Mouse (Mus musculus) thymus, adult 2 months (tissue): Measurements from ENCODE around the gene Ssb. TPM values are rescaled to one million over a fixed set of nuclear protein-coding genes. Genes with fewer than 3 reads are reported as not detected.

Source experiments
- DNase-seq: peaks from one replicate; pipeline ENCODE4 v3.0.0; 2021
- H3K27ac ChIP-seq: fragments of 200-500 bp; 2 replicates; pipeline ENCODE4 v1.5.1; 2012; ENCODE audit warnings: low read length, control low read depth; ENCODE audit not compliant: control insufficient read depth, insufficient read depth
- H3K27me3 ChIP-seq: fragments of 200-500 bp; 2 replicates; pipeline ENCODE4 v1.6.1; 2012; ENCODE audit warnings: mild to moderate bottlenecking, low read length, moderate library complexity, mixed read lengths; ENCODE audit not compliant: control insufficient read depth, insufficient read depth
- H3K36me3 ChIP-seq: fragments of 200-500 bp; 2 replicates; pipeline ENCODE4 v1.6.1; 2012; ENCODE audit warnings: mild to moderate bottlenecking, low read length, moderate library complexity; ENCODE audit not compliant: control insufficient read depth, insufficient read depth
- H3K4me1 ChIP-seq: fragments of 200-500 bp; replicated peaks from 2 replicates; pipeline ENCODE4 v1.6.1; 2012; ENCODE audit warnings: low read length; ENCODE audit not compliant: control insufficient read depth, insufficient read depth
- H3K4me3 ChIP-seq: fragments of 200-500 bp; 2 replicates; pipeline ENCODE4 v1.5.1; 2012; ENCODE audit warnings: mild to moderate bottlenecking, low read length, control low read depth, moderate library complexity; ENCODE audit not compliant: control insufficient read depth, insufficient read depth
- CTCF ChIP-seq: fragments of 200-500 bp; IDR thresholded peaks from 2 replicates; pipeline ENCODE4 v1.5.1; 2012; ENCODE audit warnings: mild to moderate bottlenecking, control low read depth, low read length, moderate library complexity, borderline replicate concordance; ENCODE audit not compliant: control insufficient read depth, poor library complexity, insufficient read depth; ENCODE audit errors: extremely low read depth
- POLR2A ChIP-seq: fragments of 200-500 bp; IDR thresholded peaks from 2 replicates; pipeline ENCODE4 v1.6.1; 2012; ENCODE audit warnings: mild to moderate bottlenecking, low read length, control low read depth, moderate library complexity; ENCODE audit not compliant: control insufficient read depth, poor library complexity, insufficient read depth; ENCODE audit errors: extremely low read depth
- WGBS: fragments of 180-500 bp; shearing (Covaris S2); methylation state at CpG from one replicate; pipeline ENCODE4 v1.1.7; 2018; 5-methylcytosine and 5-hydroxymethylcytosine counted together
- polyA plus RNA-seq: library from polyadenylated mRNA; depleted of rRNA; stranded (reverse); fragments of >200 nt; gene quantifications from 2 replicates; pipeline ENCODE4 v1.2.3, GENCODE M21; 2012

Gene Ssb
- polyA plus RNA-seq, 1 experiment, result 6.9 TPM

DNA sequence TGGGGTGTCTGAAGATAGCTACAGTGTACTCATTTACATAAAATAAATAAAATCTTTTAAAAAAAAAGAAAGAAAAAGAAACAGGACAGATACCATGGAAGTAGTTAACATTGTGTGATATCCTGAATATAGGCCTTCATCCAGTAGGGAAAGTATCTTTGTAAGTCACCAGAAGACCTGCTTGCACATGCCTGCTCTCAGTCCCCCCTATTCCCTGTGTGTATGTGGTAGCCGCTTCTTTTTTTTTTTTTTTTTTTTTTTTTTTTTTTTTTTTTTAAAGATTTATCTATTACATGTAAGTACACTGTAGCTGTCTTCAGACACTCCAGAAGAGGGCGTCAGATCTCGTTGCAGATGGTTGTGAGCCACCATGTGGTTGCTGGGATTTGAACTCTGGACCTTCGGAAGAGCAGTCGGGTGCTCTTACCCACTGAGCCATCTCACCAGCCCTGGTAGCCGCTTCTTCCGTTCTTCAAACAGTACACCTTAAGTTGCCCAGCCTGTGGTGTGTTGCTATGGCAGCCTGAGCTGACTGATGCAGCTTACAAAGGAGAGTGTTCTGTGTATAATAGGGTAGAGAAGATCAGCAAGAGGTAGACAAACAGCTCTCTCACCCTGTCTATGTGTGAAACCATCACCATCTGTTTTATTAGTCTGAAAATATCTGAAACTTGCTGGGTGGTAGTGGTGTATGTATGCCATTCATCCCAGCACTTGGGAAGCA is 24.0 kb upstream of the Ssb start:
- no peak overlapping the region for H3K4me3 ChIP-seq
- 87% methylated on average over 7 of the region's 7 CpGs for WGBS
- no peaks in the 10 kb centered on the region for H3K27me3 ChIP-seq
- DNase-seq, result no peak
- TF ChIP-seq CTCF, result no peak
- no peak for TF ChIP-seq POLR2A
- H3K4me1 ChIP-seq, result peaks cover 4% of the 10 kb centered on the region
- H3K27ac ChIP-seq, result no peak overlapping the region
- H3K36me3 ChIP-seq, result no peaks in the 10 kb centered on the region

DNA sequence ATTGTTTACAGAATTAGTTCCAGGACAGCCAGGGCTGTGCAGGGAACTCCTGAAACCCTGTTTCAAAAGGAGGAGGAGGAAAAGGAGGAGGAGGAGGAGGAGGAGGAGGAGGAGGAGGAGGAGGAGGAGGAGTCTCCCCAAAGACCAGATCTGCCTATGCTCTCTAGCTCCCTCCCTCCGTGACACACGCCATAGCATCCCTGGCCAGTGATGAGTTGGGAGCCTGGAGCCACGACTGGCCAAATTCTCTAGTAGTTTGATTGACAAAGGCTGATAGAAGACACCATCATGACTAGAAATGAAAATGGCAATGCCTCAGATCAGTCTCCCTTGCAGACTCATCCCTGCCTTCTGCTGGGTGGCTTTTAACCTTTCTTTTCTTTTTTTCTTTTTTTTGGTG is 23.4 kb upstream of the Ssb start:
- peaks cover 4% of the 10 kb centered on the region for H3K4me1 ChIP-seq
- DNase-seq, result no peak
- H3K27me3 ChIP-seq, result no peaks in the 10 kb centered on the region
- 86% methylated on average over 3 of the region's 3 CpGs for WGBS
- TF ChIP-seq CTCF (no peak), POLR2A (no peak)
- no peak overlapping the region for H3K4me3 ChIP-seq
- no peaks in the 10 kb centered on the region for H3K36me3 ChIP-seq
- H3K27ac ChIP-seq, result no peak overlapping the region

DNA sequence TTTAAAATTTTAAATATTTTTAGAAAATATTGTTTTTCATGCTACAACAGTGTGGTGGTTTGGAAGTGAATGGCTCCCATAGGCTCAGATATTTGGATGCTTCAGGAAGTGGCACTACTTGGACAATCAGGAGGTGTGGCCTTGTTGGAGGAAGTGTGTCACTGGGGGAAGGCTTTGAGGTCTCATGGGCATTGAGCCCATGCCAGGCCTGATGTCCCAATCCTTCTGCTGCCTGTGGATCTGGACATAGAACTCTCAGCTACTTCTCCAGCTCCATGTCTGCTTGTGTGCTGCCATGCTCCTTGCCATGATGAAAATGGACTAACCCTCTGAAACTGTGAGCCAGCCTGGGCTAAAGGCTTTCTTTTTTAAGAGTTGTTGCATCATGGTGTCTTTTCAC is 22.7 kb upstream of the Ssb start:
- no peaks in the 10 kb centered on the region for H3K36me3 ChIP-seq
- H3K27me3 ChIP-seq, result no peaks in the 10 kb centered on the region
- no peak for TF ChIP-seq POLR2A
- no peak for TF ChIP-seq CTCF
- no peak for DNase-seq
- H3K4me1 ChIP-seq, result peaks cover 4% of the 10 kb centered on the region
- H3K4me3 ChIP-seq, result no peak overlapping the region
- no peak overlapping the region for H3K27ac ChIP-seq

DNA sequence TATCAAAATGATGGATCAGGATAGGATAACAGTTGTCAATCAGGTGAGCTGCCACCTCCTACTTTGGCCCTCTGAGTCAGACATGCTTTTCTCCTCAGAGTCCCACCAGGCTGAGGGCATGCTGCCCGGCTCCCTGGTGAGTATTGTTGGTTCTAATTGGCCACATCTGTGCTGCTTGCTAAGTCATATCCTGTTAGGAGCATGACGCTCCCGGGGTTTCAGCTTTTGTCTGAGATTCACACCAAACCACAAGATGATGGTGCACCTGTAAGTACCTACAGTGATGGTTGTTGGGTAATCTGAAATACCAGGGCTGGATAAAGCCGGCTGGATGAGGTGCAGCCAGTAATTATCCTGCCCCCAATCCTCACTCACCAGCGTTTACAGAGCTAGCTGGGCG is 21.1 kb upstream of the Ssb start:
- DNase-seq, result no peak
- Histone ChIP-seq H3K27me3 (no peaks in the 10 kb centered on the region), H3K4me1 (peaks cover 4% of the 10 kb centered on the region), H3K27ac (no peak overlapping the region), H3K36me3 (no peaks in the 10 kb centered on the region), H3K4me3 (no peak overlapping the region)
- 39% methylated on average over 6 of the region's 6 CpGs for WGBS
- TF ChIP-seq CTCF, result no peak
- no peak for TF ChIP-seq POLR2A

DNA sequence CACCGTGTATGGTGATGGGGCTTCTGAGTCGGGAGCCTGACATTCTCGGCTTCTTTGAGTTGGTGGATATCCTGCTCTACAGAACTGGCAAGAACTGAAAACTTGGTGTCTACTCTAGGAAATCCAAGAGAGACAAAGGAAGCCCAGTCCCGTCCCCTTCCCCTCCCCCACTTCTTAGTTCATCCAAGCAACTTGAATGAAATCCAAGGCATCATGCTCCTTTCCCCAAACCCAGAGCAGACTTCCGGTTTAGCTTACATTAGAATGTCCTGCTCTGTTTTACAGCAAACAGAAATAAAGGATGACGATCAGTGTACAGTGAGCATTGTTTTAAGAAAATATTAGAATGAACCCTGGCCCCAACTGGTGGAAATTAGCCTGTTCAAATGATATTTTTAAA is 12.1 kb upstream of the Ssb start:
- DNase-seq, result no peak
- TF ChIP-seq POLR2A (no peak), CTCF (no peak)
- H3K4me3 ChIP-seq, result no peak overlapping the region
- no peak overlapping the region for H3K27ac ChIP-seq
- no peaks in the 10 kb centered on the region for H3K36me3 ChIP-seq
- H3K27me3 ChIP-seq, result no peaks in the 10 kb centered on the region
- H3K4me1 ChIP-seq, result no peaks in the 10 kb centered on the region
- WGBS, result 85% methylated on average over 6 of the region's 6 CpGs

DNA sequence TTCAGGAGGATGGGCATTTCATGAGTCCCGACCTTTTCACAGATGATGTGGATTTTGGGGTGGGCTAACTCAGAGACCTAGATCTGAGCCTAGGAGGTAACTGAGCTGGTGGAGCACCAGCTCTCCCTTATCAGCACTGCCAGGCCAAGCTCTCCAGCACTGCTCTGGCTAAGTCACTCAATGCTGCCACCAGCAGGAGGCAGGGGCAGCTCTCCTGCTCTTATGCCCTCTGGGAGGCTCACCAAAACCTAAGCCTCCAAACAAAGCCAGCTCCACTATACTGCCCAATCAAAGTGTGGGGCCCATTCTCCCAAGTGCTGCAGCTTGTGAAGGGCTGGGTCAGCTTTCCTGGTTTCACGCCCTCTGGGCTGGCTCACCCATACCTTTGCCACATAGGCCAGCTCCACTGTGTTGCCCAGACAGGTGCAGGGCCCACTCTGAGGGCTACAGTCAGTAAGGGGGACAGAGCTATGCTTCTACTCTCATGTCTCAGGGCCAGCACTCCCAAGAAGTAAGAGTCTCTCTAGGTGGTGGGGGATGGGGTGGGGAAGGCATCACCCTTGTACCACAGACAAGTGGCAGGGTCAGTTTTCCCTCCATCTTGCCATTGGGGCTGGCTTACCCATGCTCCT is 9.8 kb upstream of the Ssb start:
- TF ChIP-seq POLR2A (no peak), CTCF (no peak)
- no peak overlapping the region for H3K27ac ChIP-seq
- H3K4me3 ChIP-seq, result no peak overlapping the region
- WGBS, result 84% methylated on average over 2 of the region's 2 CpGs
- no peak for DNase-seq
- H3K27me3 ChIP-seq, result no peaks in the 10 kb centered on the region
- H3K4me1 ChIP-seq, result no peaks in the 10 kb centered on the region
- no peaks in the 10 kb centered on the region for H3K36me3 ChIP-seq
